Mouse (Mus musculus): ENCODE measurements around the gene Mgarp. TPM values are rescaled to one million over a fixed set of nuclear protein-coding genes. Genes with fewer than 3 reads are reported as not detected.
A peak's percentile ranks its signal among the peaks of the same experiment; 100 is the strongest.
"Not testable (repeated sequence)": the region's sequence is repeated elsewhere in the genome, so short reads cannot be mapped to it uniquely, and the experiment has no call there.

Mgarp gene
- polyA plus RNA-seq, 1 experiment from 2014 or later: 0.50 TPM

DNA sequence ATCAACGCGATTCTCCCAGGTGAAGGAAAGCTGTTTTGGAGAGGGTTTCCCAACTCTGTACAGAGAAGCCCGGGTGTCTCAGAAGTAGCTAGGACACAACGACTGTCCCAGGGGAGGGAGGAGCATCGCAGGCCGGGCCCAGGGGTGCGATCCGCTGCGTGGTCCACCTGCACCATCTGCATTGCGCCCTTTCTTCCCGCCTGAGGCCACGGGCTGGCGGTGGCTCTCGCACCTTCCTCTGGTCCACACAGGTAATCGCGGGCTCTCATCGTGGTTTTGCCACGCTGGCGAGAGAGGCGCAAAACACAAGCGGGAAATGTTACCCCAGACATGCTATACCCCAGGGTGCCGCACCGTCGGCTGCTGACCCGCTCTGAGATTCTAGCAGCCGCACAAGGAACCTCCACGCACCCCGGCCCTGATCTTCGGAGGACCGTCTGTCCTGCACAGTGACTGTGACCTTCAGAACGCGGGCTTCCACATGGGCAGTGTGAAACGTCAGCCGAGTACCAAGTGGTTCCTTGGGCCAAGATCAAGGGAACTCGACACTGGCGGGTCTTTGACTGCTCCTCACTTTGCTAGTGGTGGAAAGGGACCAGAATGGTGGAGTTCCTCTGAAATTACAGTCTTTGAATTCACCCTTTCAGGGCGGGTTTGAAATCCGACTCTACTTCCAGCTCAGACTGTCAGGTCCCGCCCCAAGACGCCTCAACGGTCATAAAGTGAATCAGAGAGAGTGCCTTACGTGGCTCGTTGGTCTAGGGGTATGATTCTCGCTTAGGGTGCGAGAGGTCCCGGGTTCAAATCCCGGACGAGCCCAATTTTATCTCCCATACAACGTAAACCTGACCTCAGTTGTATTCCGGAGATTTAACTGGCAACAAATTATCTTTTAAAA is 37.6 kb downstream of the Mgarp start:
- H3K9ac ChIP-seq (replicated peaks): peak overlapping the region; percentile 31
- no peak overlapping the region for H3K27ac ChIP-seq (replicated peaks)
- peaks cover 25% of the 10 kb centered on the region for H3K27me3 ChIP-seq
- WGBS: 2% methylated on average over 50 of the region's 50 CpGs
- peaks cover 8% of the 10 kb centered on the region for H3K4me1 ChIP-seq
- H3K4me3 ChIP-seq: peak overlapping the region; percentile 40
- no peaks in the 10 kb centered on the region for H3K36me3 ChIP-seq
- H3K4me2 ChIP-seq (replicated peaks): peak overlapping the region; percentile 46
- no peaks in the 10 kb centered on the region for H3K9me3 ChIP-seq
- peak; percentile 45 for ATAC-seq (replicated peaks)

DNA sequence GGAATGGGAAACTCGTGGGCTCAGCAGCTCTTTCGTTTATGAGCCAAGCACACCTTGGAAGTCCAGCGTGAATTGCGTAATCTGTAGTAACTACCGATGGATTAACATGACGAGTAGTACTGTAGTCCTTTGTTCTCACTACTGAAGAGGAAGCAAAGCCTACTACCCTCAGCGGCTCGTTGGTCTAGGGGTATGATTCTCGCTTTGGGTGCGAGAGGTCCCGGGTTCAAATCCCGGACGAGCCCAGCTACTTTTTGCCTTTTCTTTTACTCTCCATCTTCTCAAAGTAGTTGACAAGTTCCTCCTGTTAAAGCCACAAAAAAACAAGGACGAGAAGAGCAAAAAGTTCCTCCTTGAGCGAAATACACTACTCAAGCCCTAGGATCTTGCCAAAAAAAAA is 38.4 kb downstream of the Mgarp start:
- no peaks in the 10 kb centered on the region for H3K9me3 ChIP-seq
- H3K27ac ChIP-seq (replicated peaks): no peak overlapping the region
- no peak overlapping the region for H3K9ac ChIP-seq (replicated peaks)
- ATAC-seq (replicated peaks): no peak
- WGBS: 2% methylated on average over 15 of the region's 15 CpGs
- peaks cover 24% of the 10 kb centered on the region for H3K27me3 ChIP-seq
- peak overlapping the region; percentile 40 for H3K4me3 ChIP-seq
- H3K36me3 ChIP-seq: no peaks in the 10 kb centered on the region
- peak overlapping the region; percentile 46 for H3K4me2 ChIP-seq (replicated peaks)
- H3K4me1 ChIP-seq: peaks cover 8% of the 10 kb centered on the region

DNA sequence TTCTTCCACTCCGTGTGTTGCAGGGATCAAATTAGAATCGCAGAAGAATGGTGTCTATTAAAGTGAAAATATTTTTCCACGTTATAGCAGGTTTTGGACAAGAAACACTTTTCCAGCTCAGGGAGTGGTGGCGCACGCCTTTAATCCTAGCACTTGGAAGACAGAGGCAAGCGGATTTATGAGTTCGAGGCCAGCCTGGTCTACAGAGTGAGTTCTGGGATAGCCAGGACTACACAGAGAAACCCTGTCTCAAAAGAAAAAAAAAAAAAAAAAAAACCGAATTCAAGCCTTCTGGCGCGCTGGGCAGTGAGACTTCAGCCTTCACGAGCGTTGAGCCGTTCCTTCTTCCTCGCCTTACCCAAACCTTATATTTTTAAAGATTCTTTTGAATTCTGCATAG is 38.9 kb downstream of the Mgarp start:
- Histone ChIP-seq H3K27me3 (peaks cover 24% of the 10 kb centered on the region), H3K9me3 (no peaks in the 10 kb centered on the region), H3K4me1 (peaks cover 8% of the 10 kb centered on the region), H3K4me3 (peak overlapping the region; percentile 40), H3K36me3 (no peaks in the 10 kb centered on the region), H3K4me2 (replicated peaks) (peak overlapping the region; percentile 46), H3K27ac (replicated peaks) (no peak overlapping the region), H3K9ac (replicated peaks) (no peak overlapping the region)
- ATAC-seq (replicated peaks): no peak
- 15% methylated on average over 14 of the region's 14 CpGs for WGBS

- ATAC-seq (replicated peaks): no peak
These were observed 39.5 kb downstream of the Mgarp start for GRCm38 (mm10) chr3:51357078-51357477.

GRCm38 (mm10) chr3:51354956-51355355 is 41.6 kb downstream of the Mgarp start:
- H3K9me3 ChIP-seq; H3K36me3 ChIP-seq; H3K27ac ChIP-seq (replicated peaks); H3K4me2 ChIP-seq (replicated peaks); H3K4me1 ChIP-seq; H3K4me3 ChIP-seq; H3K9ac ChIP-seq (replicated peaks); ATAC-seq (replicated peaks): not testable (repeated sequence)
- H3K27me3 ChIP-seq: peaks cover 14% of the 10 kb centered on the region
- WGBS: 88% methylated on average over 6 of the region's 6 CpGs

More at GRCm38 (mm10) chr3:51357078-51357477, 39.5 kb downstream of the Mgarp start:
- WGBS: 53% methylated on average over 5 of the region's 5 CpGs
- no peaks in the 10 kb centered on the region for H3K9me3 ChIP-seq
- no peak overlapping the region for H3K9ac ChIP-seq (replicated peaks)
- H3K4me3 ChIP-seq: no peak overlapping the region
- H3K4me2 ChIP-seq (replicated peaks): no peak overlapping the region
- H3K27me3 ChIP-seq: peaks cover 24% of the 10 kb centered on the region
- H3K36me3 ChIP-seq: no peaks in the 10 kb centered on the region
- no peak overlapping the region for H3K27ac ChIP-seq (replicated peaks)
- H3K4me1 ChIP-seq: peaks cover 8% of the 10 kb centered on the region

DNA sequence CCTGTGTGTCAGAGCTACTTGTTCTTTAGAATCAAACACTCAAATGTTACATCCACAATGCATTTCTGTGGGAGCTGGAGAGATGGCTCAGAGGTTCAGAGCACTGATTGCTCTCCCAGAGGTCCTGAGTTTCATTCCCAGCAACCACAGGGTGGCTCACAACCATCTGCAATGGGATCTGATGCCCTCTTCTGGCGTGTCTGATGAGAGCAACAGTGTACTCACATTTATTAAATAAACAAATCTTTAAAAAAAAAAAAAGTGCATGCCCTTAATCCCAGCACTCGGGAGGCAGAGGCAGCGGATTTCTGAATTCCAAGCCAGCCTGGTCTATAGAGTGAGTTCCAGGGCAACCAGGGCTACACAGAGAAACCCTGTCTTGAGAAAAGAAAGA is 42.5 kb downstream of the Mgarp start:
- no peak for ATAC-seq (replicated peaks)
- H3K4me1 ChIP-seq: peaks cover 5% of the 10 kb centered on the region
- H3K4me3 ChIP-seq: no peak overlapping the region
- H3K27ac ChIP-seq (replicated peaks): no peak overlapping the region
- no peak overlapping the region for H3K9ac ChIP-seq (replicated peaks)
- no peaks in the 10 kb centered on the region for H3K36me3 ChIP-seq
- peaks cover 12% of the 10 kb centered on the region for H3K27me3 ChIP-seq
- WGBS: 71% methylated on average over 3 of the region's 3 CpGs
- no peak overlapping the region for H3K4me2 ChIP-seq (replicated peaks)
- no peaks in the 10 kb centered on the region for H3K9me3 ChIP-seq

- ATAC-seq (replicated peaks): no peak
- Histone ChIP-seq H3K4me1 (no peaks in the 10 kb centered on the region), H3K36me3 (no peaks in the 10 kb centered on the region), H3K9me3 (no peaks in the 10 kb centered on the region), H3K4me3 (no peak overlapping the region), H3K4me2 (replicated peaks) (no peak overlapping the region), H3K27ac (replicated peaks) (no peak overlapping the region), H3K9ac (replicated peaks) (no peak overlapping the region), H3K27me3 (peaks cover 12% of the 10 kb centered on the region)
- 76% methylated on average over 4 of the region's 4 CpGs for WGBS
These were observed 43.1 kb downstream of the Mgarp start for GRCm38 (mm10) chr3:51353325-51354033.

DNA sequence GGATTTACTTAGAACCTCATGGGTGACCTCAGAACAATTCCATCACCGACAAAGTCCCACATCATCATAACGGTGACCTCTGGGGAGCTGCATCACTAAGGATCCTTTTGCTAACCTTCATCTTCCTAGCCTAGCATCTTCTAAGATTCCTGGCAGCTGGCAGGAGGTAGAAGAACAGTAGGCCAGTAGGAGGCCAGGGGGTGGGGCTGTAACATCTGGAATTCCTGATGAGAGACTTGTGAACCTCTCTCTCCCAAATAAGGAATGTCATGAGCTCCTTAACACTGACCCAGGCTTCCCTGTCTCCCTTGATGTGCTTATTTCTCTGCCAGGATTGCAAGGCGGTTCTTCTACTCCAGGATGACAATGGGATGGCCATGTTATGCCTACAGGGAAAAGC is 45.7 kb downstream of the Mgarp start:
- Histone ChIP-seq H3K4me3 (no peak overlapping the region), H3K27me3 (no peaks in the 10 kb centered on the region), H3K4me2 (replicated peaks) (no peak overlapping the region), H3K36me3 (no peaks in the 10 kb centered on the region), H3K9ac (replicated peaks) (no peak overlapping the region), H3K9me3 (no peaks in the 10 kb centered on the region), H3K4me1 (no peaks in the 10 kb centered on the region), H3K27ac (replicated peaks) (no peak overlapping the region)
- WGBS: 39% methylated on average over 3 of the region's 3 CpGs
- ATAC-seq (replicated peaks): no peak

DNA sequence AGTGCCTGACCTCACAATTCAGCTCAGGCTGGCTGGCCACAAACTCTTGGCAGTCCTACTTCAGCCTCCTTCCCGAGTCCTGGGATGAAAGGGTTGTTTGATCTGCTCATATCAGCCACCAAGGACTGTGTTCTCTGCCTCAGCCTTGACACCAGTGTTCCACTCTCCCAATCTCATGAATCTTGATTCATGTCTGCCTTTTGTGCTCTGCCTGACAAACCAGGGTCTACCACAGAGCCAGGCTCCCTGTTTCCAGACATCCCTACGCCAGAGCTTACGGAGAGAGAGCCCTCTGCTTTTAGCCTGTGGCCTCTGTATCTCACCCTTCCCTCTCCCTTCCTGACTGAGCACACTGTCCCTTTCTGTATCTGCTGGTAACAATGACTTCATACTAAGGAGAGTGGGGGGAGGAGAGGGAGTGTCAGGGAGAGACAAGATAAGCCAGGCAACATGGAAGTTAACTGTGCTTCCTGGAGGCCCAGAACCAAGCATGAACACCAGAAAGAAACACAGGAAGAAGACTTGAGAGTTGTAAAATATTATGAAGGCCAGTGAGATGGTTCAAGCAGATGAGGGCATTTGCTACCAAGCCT is 47.8 kb downstream of the Mgarp start:
- Histone ChIP-seq H3K4me3 (no peak overlapping the region), H3K4me2 (replicated peaks) (no peak overlapping the region), H3K9ac (replicated peaks) (no peak overlapping the region), H3K27ac (replicated peaks) (no peak overlapping the region), H3K36me3 (no peaks in the 10 kb centered on the region), H3K27me3 (no peaks in the 10 kb centered on the region), H3K9me3 (no peaks in the 10 kb centered on the region), H3K4me1 (no peaks in the 10 kb centered on the region)
- 60% methylated on average over 3 of the region's 3 CpGs for WGBS
- ATAC-seq (replicated peaks): no peak

DNA sequence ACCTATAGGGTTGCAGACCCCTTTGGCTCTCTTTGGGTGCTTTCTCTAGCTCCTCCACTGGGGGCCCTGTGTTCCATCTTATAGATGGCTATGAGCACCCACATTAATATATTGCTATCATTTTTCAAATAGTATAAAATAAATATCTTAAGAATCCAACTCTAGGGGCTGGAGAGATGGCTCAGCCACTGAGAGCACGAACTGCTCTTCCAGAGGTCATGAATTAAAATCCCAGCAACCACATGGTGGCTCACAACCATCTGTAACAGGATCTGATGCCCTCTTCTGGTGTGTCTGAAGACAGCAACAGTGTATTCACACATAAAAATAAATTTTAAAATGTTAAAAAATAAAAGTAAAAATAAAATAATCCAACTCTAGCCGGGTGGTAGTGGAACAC is 51.5 kb downstream of the Mgarp start:
- H3K9me3 ChIP-seq; H3K4me3 ChIP-seq; ATAC-seq (replicated peaks); H3K4me1 ChIP-seq; H3K4me2 ChIP-seq (replicated peaks); H3K27me3 ChIP-seq; H3K27ac ChIP-seq (replicated peaks); H3K36me3 ChIP-seq; H3K9ac ChIP-seq (replicated peaks): not testable (repeated sequence)
- 92% methylated on average over 2 of the region's 2 CpGs for WGBS

- H3K36me3 ChIP-seq; H3K27ac ChIP-seq (replicated peaks); H3K4me3 ChIP-seq; H3K4me2 ChIP-seq (replicated peaks); ATAC-seq (replicated peaks); H3K9ac ChIP-seq (replicated peaks); H3K27me3 ChIP-seq; H3K4me1 ChIP-seq; H3K9me3 ChIP-seq: not testable (repeated sequence)
- WGBS: 91% methylated on average over 6 of the region's 6 CpGs
These were observed 52.4 kb downstream of the Mgarp start for GRCm38 (mm10) chr3:51344182-51344581.

GRCm38 (mm10) chr3:51343260-51343659 is 53.3 kb downstream of the Mgarp start:
- Histone ChIP-seq H3K27ac (replicated peaks) (no peak overlapping the region), H3K36me3 (no peaks in the 10 kb centered on the region), H3K4me3 (no peak overlapping the region), H3K9ac (replicated peaks) (no peak overlapping the region), H3K4me2 (replicated peaks) (no peak overlapping the region), H3K9me3 (no peaks in the 10 kb centered on the region), H3K4me1 (peaks cover 14% of the 10 kb centered on the region), H3K27me3 (no peaks in the 10 kb centered on the region)
- 94% methylated on average over 4 of the region's 4 CpGs for WGBS
- no peak for ATAC-seq (replicated peaks)
